Mouse (Mus musculus) spleen, postnatal 0 days (tissue): ENCODE results near the gene Sema6b. TPM values are rescaled to one million over a fixed set of nuclear protein-coding genes. Genes with fewer than 3 reads are reported as not detected.

Source experiments
- polyA plus RNA-seq: library from polyadenylated mRNA; unstranded; fragments of >200 nt; fragmentation: Nextera tagmentation; extraction: Ambion mirVana; gene quantifications from 2 replicates; pipeline ENCODE4 v1.2.1, GENCODE M21; 2015

The Sema6b gene
- polyA plus RNA-seq: 1.6 and 1.8 TPM in 2 replicates

DNA sequence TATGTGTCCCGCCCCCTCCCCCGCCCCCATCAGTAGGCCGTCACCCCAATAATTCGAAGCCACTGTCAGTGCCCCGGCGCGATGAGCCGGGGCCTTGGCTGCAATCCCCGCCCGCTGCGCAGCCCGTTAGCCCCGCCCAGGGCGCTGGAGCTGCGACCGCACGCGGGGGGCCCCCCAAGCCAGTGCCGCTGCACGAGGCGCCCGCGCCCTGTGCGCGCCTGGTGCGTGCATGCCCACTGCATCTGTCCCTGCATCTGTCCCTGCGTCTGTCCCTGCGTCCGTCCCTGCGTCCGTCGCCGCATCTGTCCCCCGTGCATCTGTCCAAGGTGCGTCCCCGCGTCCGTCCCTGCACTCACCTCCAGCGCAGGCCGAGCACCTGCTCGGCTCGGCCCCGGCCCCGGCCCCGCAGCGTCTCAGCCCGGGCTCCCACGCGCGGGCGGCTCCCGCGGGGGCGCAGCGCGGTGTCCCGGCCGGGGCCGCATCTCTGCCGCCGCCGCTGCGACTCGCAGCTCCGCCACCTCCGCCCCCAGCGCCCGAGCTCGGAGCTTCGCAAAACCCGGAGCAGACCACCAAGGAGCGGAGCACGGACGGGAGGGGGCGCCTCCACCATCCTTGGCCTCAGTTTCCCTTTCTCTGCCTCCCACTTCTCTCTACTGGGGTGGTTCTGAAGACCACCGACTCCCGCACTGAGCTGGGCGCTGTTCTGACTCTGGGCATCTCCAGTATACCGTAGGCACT lies at the start of gene Sema6b:
Sema6b (minus strand) TSS at position 486 of the 738 bp plus-strand sequence.

GRCm38 (mm10) chr17:56183658-56184103 lies 43.5 kb upstream of the Sema6b start, which contains the start of gene Mydgf:
Mydgf (minus strand) TSS chr17:56183920.

DNA sequence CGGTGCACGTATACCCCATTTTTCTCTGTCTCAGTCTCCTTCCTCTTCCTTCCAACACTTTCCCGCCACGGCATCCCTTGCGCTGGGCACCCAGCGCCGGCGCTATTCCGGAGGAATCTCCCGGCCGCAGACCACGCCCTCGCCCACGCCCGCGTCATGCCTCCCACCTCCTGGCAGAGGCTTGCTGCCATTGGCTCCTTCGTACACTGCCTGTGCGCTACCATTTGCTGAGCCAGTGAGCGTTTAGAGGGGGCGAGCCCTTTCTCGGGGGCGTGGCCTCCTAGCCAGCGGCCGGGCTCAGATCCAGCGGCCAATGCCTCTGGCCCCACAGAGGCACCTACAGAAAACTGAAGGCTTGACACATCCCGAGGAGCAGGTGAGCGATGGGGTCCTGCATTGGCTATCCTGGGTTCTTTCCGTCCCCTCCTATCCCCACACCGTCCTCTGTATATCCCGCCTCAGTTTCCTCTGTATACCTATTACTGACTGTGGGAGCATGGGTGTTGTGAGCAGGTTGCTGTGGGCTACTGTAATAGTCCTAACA lies 22.2 kb upstream of the Sema6b start, which contains the start of gene Tnfaip8l1:
Tnfaip8l1 (plus strand) TSS at position 247 of the 544 bp plus-strand sequence.

GRCm38 (mm10) chr17:56121826-56122225 lies 18.3 kb downstream of the Sema6b start, which contains the start of gene Lrg1:
Lrg1 (minus strand) TSS chr17:56122001.

GRCm38 (mm10) chr17:56117251-56117710 lies 22.9 kb downstream of the Sema6b start, which contains the start of gene Plin5:
Plin5 (minus strand) TSS chr17:56117596.

DNA sequence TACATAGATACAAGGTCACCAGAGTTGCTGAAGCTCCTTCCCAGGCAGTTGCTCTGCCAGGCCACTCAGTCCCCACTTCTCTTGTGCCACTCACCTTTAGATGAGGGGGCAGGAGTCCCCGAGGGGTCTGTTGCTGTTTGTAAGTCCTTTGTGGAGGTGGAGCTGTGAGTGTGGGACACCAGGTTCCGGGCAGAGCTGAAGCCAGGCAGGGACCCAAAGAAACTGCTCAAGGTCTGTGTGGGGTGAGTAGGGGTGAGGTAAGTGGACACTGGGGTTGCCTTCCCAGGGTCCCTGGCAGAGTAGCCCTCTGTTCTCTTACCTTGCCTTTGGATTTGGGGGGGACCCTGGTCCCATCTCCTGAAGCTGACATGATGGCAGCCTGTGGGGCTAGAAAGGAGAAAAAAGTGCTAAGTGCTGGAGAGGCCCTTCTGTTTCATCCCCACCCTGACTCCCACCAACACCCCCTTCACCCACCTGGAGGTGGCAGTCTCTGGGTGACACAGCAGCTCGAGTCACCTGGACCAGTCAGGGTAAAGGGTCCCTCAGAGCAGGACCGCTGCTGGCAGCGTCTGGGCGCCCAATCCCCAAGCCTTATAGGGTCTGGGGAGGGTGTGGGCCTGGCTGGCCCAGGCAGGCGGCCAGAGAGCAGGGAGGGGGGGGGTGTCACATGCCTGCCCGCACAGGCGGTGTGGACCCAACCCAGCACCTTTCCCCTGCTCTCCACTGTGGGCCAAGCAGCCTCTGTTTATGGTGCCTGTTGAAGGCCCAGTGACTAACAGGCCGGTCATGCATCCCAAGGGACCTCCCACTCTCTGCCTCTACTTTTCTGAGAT lies 30.7 kb downstream of the Sema6b start, which contains the start of gene Plin4:
Plin4 (minus strand) TSS at position 585 of the 833 bp plus-strand sequence.

GRCm38 (mm10) chr17:56078880-56079795 lies 61.0 kb downstream of the Sema6b start, which contains the start of gene Hdgfl2:
Hdgfl2 (plus strand) TSS chr17:56079634.

DNA sequence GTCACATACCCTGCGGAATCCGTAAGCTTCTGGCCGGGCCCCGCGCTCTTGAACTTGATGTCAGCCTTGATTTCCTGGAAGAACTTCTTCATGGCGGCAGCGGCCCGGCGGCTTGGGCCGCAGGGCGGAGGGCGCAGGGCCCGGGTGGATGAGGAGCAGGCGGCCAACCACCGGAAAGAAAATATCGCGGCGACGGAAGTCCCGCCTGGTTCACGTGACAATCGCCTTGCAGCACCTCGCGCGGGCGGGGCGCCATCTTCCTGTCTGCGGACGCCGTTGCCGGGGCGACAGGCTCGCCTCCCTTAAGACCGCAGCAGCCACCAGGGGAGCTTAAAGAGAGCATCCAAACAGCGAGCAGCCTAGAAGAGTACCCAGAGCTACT lies 65.3 kb downstream of the Sema6b start, which contains the start of gene Ubxn6:
Ubxn6 (minus strand) TSS at position 202 of the 382 bp plus-strand sequence.

Other genes with a start within 250 kb of the Sema6b start
- gene Zfp959, start 248.2 kb downstream of the Sema6b start, polyA plus RNA-seq: 9.3 and 10.6 TPM in 2 replicates
- gene Zfp119b, start 190.8 kb downstream of the Sema6b start, polyA plus RNA-seq: 3.7 and 4.5 TPM in 2 replicates
- 19.6 and 28.1 TPM in 2 replicates for gene Ebi3, start 187.7 kb downstream of the Sema6b start, polyA plus RNA-seq
- gene Yju2, start 181.2 kb downstream of the Sema6b start, polyA plus RNA-seq: 12.2 and 13.4 TPM in 2 replicates
- gene Shd, start 169.9 kb downstream of the Sema6b start, polyA plus RNA-seq: 2.1 and 2.7 TPM in 2 replicates
- not detected in 2 replicates for gene Fsd1, start 153.8 kb downstream of the Sema6b start, polyA plus RNA-seq
- 4.7 and 7.1 TPM in 2 replicates for gene Stap2, start 134.8 kb downstream of the Sema6b start, polyA plus RNA-seq
- gene Mpnd, start 134.6 kb downstream of the Sema6b start, polyA plus RNA-seq: 11.8 and 15.7 TPM in 2 replicates
- gene Sh3gl1, start 103.7 kb downstream of the Sema6b start, polyA plus RNA-seq: 44.3 and 51.0 TPM in 2 replicates
- 15.4 and 16.3 TPM in 2 replicates for gene Chaf1a, start 99.9 kb downstream of the Sema6b start, polyA plus RNA-seq
- gene Ubxn6, start 65.3 kb downstream of the Sema6b start, polyA plus RNA-seq: 15.6 and 17.0 TPM in 2 replicates
- 54.4 and 62.0 TPM in 2 replicates for gene Hdgfl2, start 60.7 kb downstream of the Sema6b start, polyA plus RNA-seq
- gene Plin4, start 30.5 kb downstream of the Sema6b start, polyA plus RNA-seq: 0.06 and 0.11 TPM in 2 replicates
- 0.19 and 0.33 TPM in 2 replicates for gene Plin5, start 22.7 kb downstream of the Sema6b start, polyA plus RNA-seq
- 69.0 and 83.3 TPM in 2 replicates for gene Lrg1, start 18.3 kb downstream of the Sema6b start, polyA plus RNA-seq
- 6.0 and 8.1 TPM in 2 replicates for gene Tnfaip8l1, start 22.1 kb upstream of the Sema6b start, polyA plus RNA-seq
- 42.6 and 43.0 TPM in 2 replicates for gene Mydgf, start 43.6 kb upstream of the Sema6b start, polyA plus RNA-seq
- gene Dpp9, start 78.6 kb upstream of the Sema6b start, polyA plus RNA-seq: 12.8 and 13.9 TPM in 2 replicates
- gene Fem1a, start 116.5 kb upstream of the Sema6b start, polyA plus RNA-seq: 6.2 and 6.8 TPM in 2 replicates
- 2.2 and 2.4 TPM in 2 replicates for gene Ticam1, start 136.4 kb upstream of the Sema6b start, polyA plus RNA-seq
- gene Plin3, start 152.5 kb upstream of the Sema6b start, polyA plus RNA-seq: 19.3 and 25.7 TPM in 2 replicates
- gene Arrdc5, start 159.9 kb upstream of the Sema6b start, polyA plus RNA-seq: not detected in 2 replicates
- gene Uhrf1, start 163.0 kb upstream of the Sema6b start, polyA plus RNA-seq: 104 and 118 TPM in 2 replicates
- 5.8 and 8.2 TPM in 2 replicates for gene Kdm4b, start 185.7 kb upstream of the Sema6b start, polyA plus RNA-seq